Mouse (Mus musculus) B cell, adult 62 days (primary cell): ENCODE measurements around the gene Vmn2r1. TPM values are rescaled to one million over a fixed set of nuclear protein-coding genes. Genes with fewer than 3 reads are reported as not detected.

ENCODE experiments used
- total RNA-seq: library from RNA; stranded (reverse); gene quantifications from 4 replicates; pipeline ENCODE4 v1.2.4, GENCODE M21; 2023

The Vmn2r1 gene
- total RNA-seq: 0.09 TPM in 1 of 4 replicates, not detected in the others

GRCm38 (mm10) chr3:64081247-64081646, at the start of gene Vmn2r1:
Gene Vmn2r1, plus strand, starts transcription at chr3:64081547.

GRCm38 (mm10) chr3:64141878-64142508, 60.6 kb downstream of the Vmn2r1 start, which contains the start of gene Vmn2r2:
Gene Vmn2r2, minus strand, starts transcription at chr3:64141928.

Other genes with a start within 250 kb of the Vmn2r1 start
- gene Plch1, start 182.1 kb upstream of the Vmn2r1 start, total RNA-seq: 1.9 to 4.7 TPM (median 3.7 TPM) in 4 replicates
- gene E130311K13Rik, start 152.1 kb upstream of the Vmn2r1 start, total RNA-seq: 2.7 to 4.0 TPM (median 3.1 TPM) in 4 replicates
- gene Slc33a1, start 116.8 kb upstream of the Vmn2r1 start, total RNA-seq: 9.1 to 10.6 TPM (median 9.4 TPM) in 4 replicates
- gene Gmps, start 105.4 kb upstream of the Vmn2r1 start, total RNA-seq: 14.9 to 16.5 TPM (median 15.7 TPM) in 4 replicates
- gene Vmn2r2, start 60.4 kb downstream of the Vmn2r1 start, total RNA-seq: not detected in 4 replicates
- gene Vmn2r3, start 208.2 kb downstream of the Vmn2r1 start, total RNA-seq: not detected in 4 replicates